Mouse (Mus musculus) midbrain, embryonic 16.5 days (tissue): ENCODE measurements around the gene Pnliprp1. TPM values are rescaled to one million over a fixed set of nuclear protein-coding genes. Genes with fewer than 3 reads are reported as not detected.

Experiments used
- ATAC-seq: fragments of 200-750 bp; cut with Nextera tagmentation; 2 replicates; pipeline ENCODE4 v1.8.0; 2017; ENCODE audit warnings: moderate TSS enrichment
- H3K27ac ChIP-seq: fragments of 300-500 bp; sonication (generic); 2 replicates; pipeline ENCODE4 v1.5.1; 2014; ENCODE audit warnings: mild to moderate bottlenecking, low read length, mixed read lengths
- H3K27me3 ChIP-seq: fragments of 300-500 bp; sonication (generic); 2 replicates; pipeline ENCODE4 v1.6.1; 2014; ENCODE audit warnings: low read depth, low read length, mixed read lengths; ENCODE audit not compliant: control insufficient read depth, insufficient read depth
- H3K36me3 ChIP-seq: fragments of 300-500 bp; sonication (generic); 2 replicates; pipeline ENCODE4 v1.6.1; 2014; ENCODE audit warnings: mild to moderate bottlenecking, low read length, moderate library complexity, mixed read lengths; ENCODE audit not compliant: control insufficient read depth, insufficient read depth
- H3K4me1 ChIP-seq: fragments of 300-500 bp; sonication (generic); 2 replicates; pipeline ENCODE4 v1.6.1; 2014; ENCODE audit warnings: mild to moderate bottlenecking, low read length, mixed read lengths; ENCODE audit not compliant: control insufficient read depth, insufficient read depth
- H3K4me2 ChIP-seq: fragments of 300-500 bp; sonication (generic); 2 replicates; pipeline ENCODE4 v1.6.1; 2014; ENCODE audit warnings: mild to moderate bottlenecking, low read length, mixed read lengths
- H3K4me3 ChIP-seq: fragments of 300-500 bp; sonication (generic); 2 replicates; pipeline ENCODE4 v1.5.1; 2014; ENCODE audit warnings: low read depth, mild to moderate bottlenecking, low read length, moderate library complexity, mixed read lengths
- H3K9ac ChIP-seq: fragments of 300-500 bp; sonication (generic); 2 replicates; pipeline ENCODE4 v1.6.1; 2014; ENCODE audit warnings: low read depth, low read length, mixed read lengths
- H3K9me3 ChIP-seq: fragments of 300-500 bp; sonication (generic); replicated peaks from 2 replicates; pipeline ENCODE4 v1.6.1; 2014; ENCODE audit warnings: mild to moderate bottlenecking, low read length, mixed read lengths; ENCODE audit not compliant: control insufficient read depth, poor library complexity, severe bottlenecking
- WGBS: fragments of 180-500 bp; shearing (Covaris S2); extraction: QIAGEN DNeasy Blood & Tissue Kit; methylation state at CpG from one replicate; pipeline ENCODE4 v1.1.7; 2014; 5-methylcytosine and 5-hydroxymethylcytosine counted together
- polyA plus RNA-seq: library from polyadenylated mRNA; unstranded; fragments of >200 nt; fragmentation: Nextera tagmentation; extraction: Ambion mirVana; gene quantifications from 2 replicates; pipeline ENCODE4 v1.2.1, GENCODE M21; 2015

The Pnliprp1 gene
- polyA plus RNA-seq, 1 experiment from 2014 or later = 0.28 TPM

DNA sequence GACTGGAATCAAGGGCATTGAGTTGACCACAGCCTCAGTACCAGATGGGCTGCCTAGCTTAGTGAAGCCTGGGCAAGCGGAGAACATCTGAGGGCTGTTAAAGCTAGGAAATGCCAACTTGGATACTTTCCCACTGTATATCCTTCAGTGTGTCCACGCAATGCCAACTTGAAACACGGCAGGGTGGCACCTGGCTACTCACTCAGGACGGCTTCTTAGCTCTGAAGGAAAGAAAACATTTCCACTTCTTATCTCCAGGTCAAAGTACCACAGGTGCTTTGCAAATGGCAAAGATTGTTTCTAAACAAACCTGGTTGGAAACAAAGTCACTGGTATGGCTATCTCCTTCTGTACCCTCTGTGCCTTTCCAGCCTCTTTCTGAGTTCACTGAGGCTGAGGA is 30.2 kb downstream of the Pnliprp1 start:
- H3K36me3 ChIP-seq = no peaks in the 10 kb centered on the region
- no peak overlapping the region for H3K4me2 ChIP-seq
- ATAC-seq = no peak
- no peaks in the 10 kb centered on the region for H3K9me3 ChIP-seq
- WGBS = 95% methylated on average over 4 of the region's 4 CpGs
- no peak overlapping the region for H3K27ac ChIP-seq
- no peak overlapping the region for H3K4me3 ChIP-seq
- H3K4me1 ChIP-seq = no peaks in the 10 kb centered on the region
- H3K27me3 ChIP-seq = no peaks in the 10 kb centered on the region
- no peak overlapping the region for H3K9ac ChIP-seq

GRCm38 (mm10) chr19:58759423-58759822 is 30.7 kb downstream of the Pnliprp1 start, which contains the start of gene Pnliprp2:
Pnliprp2 (plus strand) TSS chr19:58759719.
- H3K9me3 ChIP-seq = no peaks in the 10 kb centered on the region
- H3K27me3 ChIP-seq = no peaks in the 10 kb centered on the region
- H3K4me1 ChIP-seq = no peaks in the 10 kb centered on the region
- H3K9ac ChIP-seq = no peak within 1 kb of the TSS
- H3K4me3 ChIP-seq = no peak within 1 kb of the TSS
- 66% methylated on average over 9 of the region's 9 CpGs for WGBS
- H3K4me2 ChIP-seq = no peak within 1 kb of the TSS
- no peak within 1 kb of the TSS for H3K27ac ChIP-seq
- no peaks in the 10 kb centered on the region for H3K36me3 ChIP-seq
- no peak for ATAC-seq

- Histone ChIP-seq H3K4me3 (no peak overlapping the region), H3K36me3 (no peaks in the 10 kb centered on the region), H3K4me2 (no peak overlapping the region), H3K9me3 (no peaks in the 10 kb centered on the region), H3K4me1 (no peaks in the 10 kb centered on the region), H3K27me3 (no peaks in the 10 kb centered on the region), H3K9ac (no peak overlapping the region), H3K27ac (no peak overlapping the region)
- 37% methylated on average over 6 of the region's 6 CpGs for WGBS
- peak; percentile 48; the same call in 1 of the 2 replicates for ATAC-seq
Measured at GRCm38 (mm10) chr19:58762316-58762715, 33.6 kb downstream of the Pnliprp1 start.

DNA sequence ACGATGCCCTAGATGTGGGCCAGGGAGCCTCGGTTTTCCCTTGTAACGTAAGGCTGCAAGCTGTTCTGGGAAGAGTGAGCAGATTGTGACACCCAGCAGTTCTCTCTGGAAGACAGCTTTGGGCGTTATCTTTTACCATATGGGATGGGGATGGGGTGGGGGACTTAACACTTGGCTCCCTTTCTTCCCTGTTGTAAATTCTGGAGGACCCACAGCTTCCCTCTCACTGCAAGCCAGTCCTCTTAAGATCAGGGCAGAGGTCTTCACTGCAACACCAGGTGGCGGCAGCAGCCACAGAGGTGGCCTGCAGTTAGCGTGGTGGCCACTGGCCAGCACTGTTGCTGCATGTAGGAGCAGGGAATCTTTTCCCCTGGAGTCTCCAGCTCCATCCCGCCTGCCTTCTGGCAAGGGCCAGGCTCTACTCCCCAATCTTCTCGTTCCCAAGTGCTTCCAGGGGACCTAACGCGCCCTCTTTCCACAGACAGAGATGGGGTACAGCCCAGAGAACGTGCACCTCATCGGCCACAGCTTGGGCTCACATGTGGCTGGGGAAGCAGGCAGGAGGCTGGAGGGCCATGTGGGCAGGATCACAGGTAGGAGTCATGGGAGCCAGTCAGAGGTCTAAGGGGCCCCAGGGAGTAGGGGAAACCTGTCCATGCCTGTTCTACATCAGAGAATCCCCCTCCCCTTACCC is 34.3 kb downstream of the Pnliprp1 start:
- H3K27me3 ChIP-seq = no peaks in the 10 kb centered on the region
- no peaks in the 10 kb centered on the region for H3K36me3 ChIP-seq
- H3K9ac ChIP-seq = 0 out of 2 replicates have a peak overlapping the region, but pooled peaks have one; percentile 21
- no peak overlapping the region for H3K27ac ChIP-seq
- H3K4me3 ChIP-seq = no peak overlapping the region
- H3K4me2 ChIP-seq = peak overlapping the region; percentile 37; the same call in 1 of the 2 replicates
- H3K9me3 ChIP-seq = no peaks in the 10 kb centered on the region
- 12% methylated on average over 12 of the region's 12 CpGs for WGBS
- peak; percentile 91 for ATAC-seq
- H3K4me1 ChIP-seq = no peaks in the 10 kb centered on the region

GRCm38 (mm10) chr19:58767329-58767728 is 38.6 kb downstream of the Pnliprp1 start:
- no peak overlapping the region for H3K9ac ChIP-seq
- 26% methylated on average over 6 of the region's 6 CpGs for WGBS
- no peak overlapping the region for H3K4me3 ChIP-seq
- H3K36me3 ChIP-seq = no peaks in the 10 kb centered on the region
- no peak for ATAC-seq
- no peak overlapping the region for H3K27ac ChIP-seq
- no peak overlapping the region for H3K4me2 ChIP-seq
- H3K4me1 ChIP-seq = no peaks in the 10 kb centered on the region
- H3K9me3 ChIP-seq = no peaks in the 10 kb centered on the region
- H3K27me3 ChIP-seq = no peaks in the 10 kb centered on the region

DNA sequence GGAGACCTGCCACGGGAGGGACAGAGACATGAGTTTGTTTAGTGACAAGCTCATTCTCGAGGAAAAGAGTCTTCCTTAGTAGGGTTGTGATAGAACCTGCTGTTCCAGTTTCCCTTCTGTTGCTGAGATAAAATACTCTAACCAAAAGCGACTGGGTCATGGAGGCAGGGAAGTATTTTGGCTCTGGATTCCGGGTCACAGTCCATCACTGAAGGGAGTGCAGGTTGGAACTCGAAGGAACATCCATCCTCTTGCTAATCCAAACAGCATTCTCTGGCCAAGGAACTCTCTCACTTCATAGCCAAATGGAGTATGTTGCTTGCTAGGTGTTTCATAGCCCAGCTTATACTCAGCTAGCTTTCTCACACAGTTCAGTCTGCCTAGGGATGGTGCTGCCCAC is 47.8 kb downstream of the Pnliprp1 start:
- H3K36me3 ChIP-seq = no peaks in the 10 kb centered on the region
- no peak overlapping the region for H3K27ac ChIP-seq
- H3K4me2 ChIP-seq = no peak overlapping the region
- no peak overlapping the region for H3K9ac ChIP-seq
- no peaks in the 10 kb centered on the region for H3K27me3 ChIP-seq
- H3K9me3 ChIP-seq = no peaks in the 10 kb centered on the region
- no peak overlapping the region for H3K4me3 ChIP-seq
- H3K4me1 ChIP-seq = peaks cover 5% of the 10 kb centered on the region
- ATAC-seq = no peak
- 80% methylated on average over 5 of the region's 5 CpGs for WGBS

- H3K4me1 ChIP-seq = peaks cover 14% of the 10 kb centered on the region
- no peak overlapping the region for H3K9ac ChIP-seq
- no peaks in the 10 kb centered on the region for H3K36me3 ChIP-seq
- H3K27me3 ChIP-seq = no peaks in the 10 kb centered on the region
- peak overlapping the region; percentile 34; the same call in 1 of the 2 replicates for H3K27ac ChIP-seq
- H3K9me3 ChIP-seq = no peaks in the 10 kb centered on the region
- 29% methylated on average over 4 of the region's 4 CpGs for WGBS
- H3K4me2 ChIP-seq = no peak overlapping the region
- ATAC-seq = no peak
- no peak overlapping the region for H3K4me3 ChIP-seq
Measured at GRCm38 (mm10) chr19:58781566-58781965, 52.9 kb downstream of the Pnliprp1 start.

- H3K9me3 ChIP-seq = no peaks in the 10 kb centered on the region
- H3K27ac ChIP-seq = peak overlapping the region; percentile 40
- H3K4me1 ChIP-seq = peaks cover 14% of the 10 kb centered on the region
- no peak overlapping the region for H3K4me3 ChIP-seq
- H3K27me3 ChIP-seq = no peaks in the 10 kb centered on the region
- peak; percentile 74 for ATAC-seq
- no peak overlapping the region for H3K4me2 ChIP-seq
- H3K9ac ChIP-seq = no peak overlapping the region
- no peaks in the 10 kb centered on the region for H3K36me3 ChIP-seq
- WGBS = 24% methylated on average over 7 of the region's 7 CpGs
Measured at GRCm38 (mm10) chr19:58783938-58784337, 55.3 kb downstream of the Pnliprp1 start.

- H3K4me1 ChIP-seq = peaks cover under 1% of the 10 kb centered on the region; the same call in 1 of the 2 replicates
- H3K9me3 ChIP-seq = no peaks in the 10 kb centered on the region
- no peaks in the 10 kb centered on the region for H3K27me3 ChIP-seq
- H3K36me3 ChIP-seq = no peaks in the 10 kb centered on the region
- H3K4me2 ChIP-seq = no peak overlapping the region
- peak; percentile 51; the same call in 1 of the 2 replicates for ATAC-seq
- 72% methylated on average over 11 of the region's 11 CpGs for WGBS
- no peak overlapping the region for H3K9ac ChIP-seq
- H3K4me3 ChIP-seq = no peak overlapping the region
- H3K27ac ChIP-seq = 0 out of 2 replicates have a peak overlapping the region, but pooled peaks have one; percentile 38
Measured at GRCm38 (mm10) chr19:58789194-58789593, 60.5 kb downstream of the Pnliprp1 start.
